Mouse (Mus musculus): Measurements from ENCODE around the gene Cadps. TPM values are rescaled to one million over a fixed set of nuclear protein-coding genes. Genes with fewer than 3 reads are reported as not detected.

Gene Cadps
- total and polyA plus RNA-seq, 3 experiments: 0.09 to 0.16 TPM; not detected in 1

GRCm38 (mm10) chr14:12722452-12723194 lies 100.3 kb downstream of the Cadps start:
- no peak overlapping the region for H3K4me3 ChIP-seq
- DNase-seq: no peak
- H3K79me2 ChIP-seq (replicated peaks; ENCODE audit: control insufficient read depth, insufficient read depth, low read length): no peaks in the 10 kb centered on the region
- H3K27me3 ChIP-seq (ENCODE audit: control insufficient read depth, insufficient read depth, low read length): no peaks in the 10 kb centered on the region
- no peak overlapping the region for H3K9ac ChIP-seq (ENCODE audit: low read depth, low read length)
- no peak overlapping the region for H3K27ac ChIP-seq
- intact Hi-C loops (cut with DNase I): no loop called here
- TF ChIP-seq CTCF (IDR thresholded peaks at IDR 0.05) (no peak), EP300 (IDR thresholded peaks at IDR 0.05; ENCODE audit: insufficient read depth, low read depth, low read length) (no peak), POLR2A (IDR thresholded peaks at IDR 0.05; ENCODE audit: insufficient read depth, low read depth, low read length) (no peak)
- H3K4me1 ChIP-seq (ENCODE audit: control insufficient read depth, insufficient read depth, low read length): no peaks in the 10 kb centered on the region
- H3K36me3 ChIP-seq (ENCODE audit: control insufficient read depth, insufficient read depth, low read length): no peaks in the 10 kb centered on the region
- 86% methylated on average over 1 of the region's 1 CpGs for WGBS

- Histone ChIP-seq H3K27ac (no peak overlapping the region), H3K27me3 (ENCODE audit: control insufficient read depth, insufficient read depth, low read length) (no peaks in the 10 kb centered on the region), H3K4me3 (no peak overlapping the region), H3K36me3 (ENCODE audit: control insufficient read depth, insufficient read depth, low read length) (no peaks in the 10 kb centered on the region), H3K9ac (ENCODE audit: low read depth, low read length) (no peak overlapping the region), H3K4me1 (ENCODE audit: control insufficient read depth, insufficient read depth, low read length) (no peaks in the 10 kb centered on the region), H3K79me2 (replicated peaks; ENCODE audit: control insufficient read depth, insufficient read depth, low read length) (no peaks in the 10 kb centered on the region)
- intact Hi-C loops (cut with DNase I): no loop called here
- no peak for DNase-seq
- TF ChIP-seq EP300 (IDR thresholded peaks at IDR 0.05; ENCODE audit: insufficient read depth, low read depth, low read length): no peak
- TF ChIP-seq CTCF (IDR thresholded peaks at IDR 0.05): no peak
- TF ChIP-seq POLR2A (IDR thresholded peaks at IDR 0.05; ENCODE audit: insufficient read depth, low read depth, low read length): no peak
- WGBS: 57% methylated on average over 3 of the region's 3 CpGs
Measured at GRCm38 (mm10) chr14:12718766-12719165, 104.1 kb downstream of the Cadps start.

GRCm38 (mm10) chr14:12715906-12716659 lies 106.8 kb downstream of the Cadps start:
- Histone ChIP-seq H3K4me3 (no peak overlapping the region), H3K4me1 (ENCODE audit: control insufficient read depth, insufficient read depth, low read length) (no peaks in the 10 kb centered on the region), H3K9ac (ENCODE audit: low read depth, low read length) (no peak overlapping the region), H3K36me3 (ENCODE audit: control insufficient read depth, insufficient read depth, low read length) (no peaks in the 10 kb centered on the region), H3K27ac (no peak overlapping the region), H3K79me2 (replicated peaks; ENCODE audit: control insufficient read depth, insufficient read depth, low read length) (no peaks in the 10 kb centered on the region), H3K27me3 (ENCODE audit: control insufficient read depth, insufficient read depth, low read length) (no peaks in the 10 kb centered on the region)
- TF ChIP-seq CTCF (IDR thresholded peaks at IDR 0.05): no peak
- no peak for TF ChIP-seq EP300 (IDR thresholded peaks at IDR 0.05; ENCODE audit: insufficient read depth, low read depth, low read length)
- no peak for TF ChIP-seq POLR2A (IDR thresholded peaks at IDR 0.05; ENCODE audit: insufficient read depth, low read depth, low read length)
- WGBS: 45% methylated on average over 2 of the region's 2 CpGs
- intact Hi-C loops (cut with DNase I): no loop called here
- DNase-seq: no peak

GRCm38 (mm10) chr14:12707395-12707794 lies 115.5 kb downstream of the Cadps start:
- Histone ChIP-seq H3K4me3 (no peak overlapping the region), H3K27me3 (ENCODE audit: control insufficient read depth, insufficient read depth, low read length) (no peaks in the 10 kb centered on the region), H3K79me2 (replicated peaks; ENCODE audit: control insufficient read depth, insufficient read depth, low read length) (no peaks in the 10 kb centered on the region), H3K36me3 (ENCODE audit: control insufficient read depth, insufficient read depth, low read length) (no peaks in the 10 kb centered on the region), H3K9ac (ENCODE audit: low read depth, low read length) (no peak overlapping the region), H3K27ac (no peak overlapping the region), H3K4me1 (ENCODE audit: control insufficient read depth, insufficient read depth, low read length) (no peaks in the 10 kb centered on the region)
- DNase-seq: no peak
- WGBS: 74% methylated on average over 3 of the region's 3 CpGs
- intact Hi-C loops (cut with DNase I): no loop called here
- TF ChIP-seq EP300 (IDR thresholded peaks at IDR 0.05; ENCODE audit: insufficient read depth, low read depth, low read length) (no peak), CTCF (IDR thresholded peaks at IDR 0.05) (no peak), POLR2A (IDR thresholded peaks at IDR 0.05; ENCODE audit: insufficient read depth, low read depth, low read length) (no peak)

- 62% methylated on average over 2 of the region's 2 CpGs for WGBS
- Histone ChIP-seq H3K27ac (no peak overlapping the region), H3K4me1 (ENCODE audit: control insufficient read depth, insufficient read depth, low read length) (no peaks in the 10 kb centered on the region), H3K9ac (ENCODE audit: low read depth, low read length) (no peak overlapping the region), H3K36me3 (ENCODE audit: control insufficient read depth, insufficient read depth, low read length) (no peaks in the 10 kb centered on the region), H3K4me3 (no peak overlapping the region), H3K27me3 (ENCODE audit: control insufficient read depth, insufficient read depth, low read length) (no peaks in the 10 kb centered on the region), H3K79me2 (replicated peaks; ENCODE audit: control insufficient read depth, insufficient read depth, low read length) (no peaks in the 10 kb centered on the region)
- intact Hi-C loops (cut with DNase I): no loop called here
- DNase-seq: no peak
- no peak for TF ChIP-seq CTCF (IDR thresholded peaks at IDR 0.05)
- no peak for TF ChIP-seq EP300 (IDR thresholded peaks at IDR 0.05; ENCODE audit: insufficient read depth, low read depth, low read length)
- TF ChIP-seq POLR2A (IDR thresholded peaks at IDR 0.05; ENCODE audit: insufficient read depth, low read depth, low read length): no peak
Measured at GRCm38 (mm10) chr14:12704461-12704860, 118.4 kb downstream of the Cadps start.

GRCm38 (mm10) chr14:12690201-12690600 lies 132.7 kb downstream of the Cadps start:
- DNase-seq: no peak
- Histone ChIP-seq H3K27me3 (ENCODE audit: control insufficient read depth, insufficient read depth, low read length) (no peaks in the 10 kb centered on the region), H3K9ac (ENCODE audit: low read depth, low read length) (no peak overlapping the region), H3K4me3 (no peak overlapping the region), H3K4me1 (ENCODE audit: control insufficient read depth, insufficient read depth, low read length) (no peaks in the 10 kb centered on the region), H3K36me3 (ENCODE audit: control insufficient read depth, insufficient read depth, low read length) (no peaks in the 10 kb centered on the region), H3K27ac (no peak overlapping the region), H3K79me2 (replicated peaks; ENCODE audit: control insufficient read depth, insufficient read depth, low read length) (no peaks in the 10 kb centered on the region)
- WGBS: 37% methylated on average over 1 of the region's 1 CpGs
- TF ChIP-seq EP300 (IDR thresholded peaks at IDR 0.05; ENCODE audit: insufficient read depth, low read depth, low read length): no peak
- no peak for TF ChIP-seq CTCF (IDR thresholded peaks at IDR 0.05)
- TF ChIP-seq POLR2A (IDR thresholded peaks at IDR 0.05; ENCODE audit: insufficient read depth, low read depth, low read length): no peak
- intact Hi-C loops (cut with DNase I): no loop called here

All from heart, adult 2 months (tissue).